Mouse (Mus musculus): ENCODE results near the gene Commd3. TPM values are rescaled to one million over a fixed set of nuclear protein-coding genes. Genes with fewer than 3 reads are reported as not detected.
A peak's percentile ranks its signal among the peaks of the same experiment; 100 is the strongest.

The Commd3 gene
- polyA plus RNA-seq, 1 experiment from 2014 or later, result 82.0 TPM

GRCm38 (mm10) chr2:18698663-18699385 lies 26.6 kb downstream of the Commd3 start:
- under 1% methylated on average over 56 of the region's 56 CpGs for WGBS
- Histone ChIP-seq H3K27me3 (ENCODE audit: low read depth, poor library complexity, severe bottlenecking) (peaks cover 96% of the 10 kb centered on the region), H3K4me3 (peak overlapping the region; percentile 16; the same call in 1 of the 2 replicates)

GRCm38 (mm10) chr2:18699401-18699990 lies 27.3 kb downstream of the Commd3 start:
- under 1% methylated on average over 11 of the region's 11 CpGs for whole genome bisulfite sequencing
- Histone ChIP-seq H3K36me3 (no peaks in the 10 kb centered on the region), H3K27ac (replicated peaks) (no peak overlapping the region), H3K27me3 (ENCODE audit: low read depth, poor library complexity, severe bottlenecking) (peaks cover 98% of the 10 kb centered on the region), H3K4me1 (peaks cover 14% of the 10 kb centered on the region), H3K9me3 (replicated peaks) (no peaks in the 10 kb centered on the region), H3K4me3 (no peak overlapping the region)
- DNase-seq (ENCODE audit: low spot score), result peak; percentile 40

More at GRCm38 (mm10) chr2:18698663-18699385, 26.6 kb downstream of the Commd3 start:
- Histone ChIP-seq H3K4me1 (peaks cover 20% of the 10 kb centered on the region), H3K36me3 (no peaks in the 10 kb centered on the region), H3K27ac (replicated peaks) (no peak overlapping the region), H3K9me3 (replicated peaks) (no peaks in the 10 kb centered on the region)
- peak; percentile 69 for DNase-seq (ENCODE audit: low spot score)

- Histone ChIP-seq H3K4me1 (no peaks in the 10 kb centered on the region), H3K36me3 (no peaks in the 10 kb centered on the region), H3K27ac (replicated peaks) (no peak overlapping the region), H3K4me3 (no peak overlapping the region), H3K9me3 (replicated peaks) (no peaks in the 10 kb centered on the region), H3K27me3 (ENCODE audit: low read depth, poor library complexity, severe bottlenecking) (peaks cover 5% of the 10 kb centered on the region)
- no peak for DNase-seq (ENCODE audit: low spot score)
- 83% methylated on average over 3 of the region's 3 CpGs for WGBS
Observed at GRCm38 (mm10) chr2:18710356-18710755, 38.2 kb downstream of the Commd3 start.

- 77% methylated on average over 2 of the region's 2 CpGs for WGBS
- Histone ChIP-seq H3K9me3 (replicated peaks) (no peaks in the 10 kb centered on the region), H3K4me3 (no peak overlapping the region), H3K27ac (replicated peaks) (no peak overlapping the region), H3K36me3 (no peaks in the 10 kb centered on the region), H3K27me3 (ENCODE audit: low read depth, poor library complexity, severe bottlenecking) (no peaks in the 10 kb centered on the region), H3K4me1 (no peaks in the 10 kb centered on the region)
- no peak for DNase-seq (ENCODE audit: low spot score)
Observed at GRCm38 (mm10) chr2:18713071-18713470, 40.9 kb downstream of the Commd3 start.

- no peaks in the 10 kb centered on the region for H3K36me3 ChIP-seq
- H3K9me3 ChIP-seq (replicated peaks), result no peaks in the 10 kb centered on the region
- H3K27me3 ChIP-seq (ENCODE audit: low read depth, poor library complexity, severe bottlenecking), result no peaks in the 10 kb centered on the region
- H3K4me3 ChIP-seq, result no peak overlapping the region
- no peaks in the 10 kb centered on the region for H3K4me1 ChIP-seq
- no peak overlapping the region for H3K27ac ChIP-seq (replicated peaks)
- WGBS, result 80% methylated on average over 3 of the region's 3 CpGs
- DNase-seq (ENCODE audit: low spot score), result no peak
Observed at GRCm38 (mm10) chr2:18714337-18714736, 42.2 kb downstream of the Commd3 start.

- Histone ChIP-seq H3K4me3 (no peak overlapping the region), H3K36me3 (no peaks in the 10 kb centered on the region), H3K27me3 (ENCODE audit: low read depth, poor library complexity, severe bottlenecking) (no peaks in the 10 kb centered on the region), H3K27ac (replicated peaks) (no peak overlapping the region), H3K4me1 (no peaks in the 10 kb centered on the region), H3K9me3 (replicated peaks) (no peaks in the 10 kb centered on the region)
- no peak for DNase-seq (ENCODE audit: low spot score)
- 87% methylated on average over 4 of the region's 4 CpGs for WGBS
Observed at GRCm38 (mm10) chr2:18718521-18718920, 46.3 kb downstream of the Commd3 start.

- H3K27me3 ChIP-seq (ENCODE audit: low read depth, poor library complexity, severe bottlenecking), result no peaks in the 10 kb centered on the region
- H3K27ac ChIP-seq (replicated peaks), result no peak overlapping the region
- H3K9me3 ChIP-seq (replicated peaks), result no peaks in the 10 kb centered on the region
- WGBS, result 64% methylated on average over 3 of the region's 3 CpGs
- no peak overlapping the region for H3K4me3 ChIP-seq
- DNase-seq (ENCODE audit: low spot score), result no peak
- H3K4me1 ChIP-seq, result no peaks in the 10 kb centered on the region
- H3K36me3 ChIP-seq, result no peaks in the 10 kb centered on the region
Observed at GRCm38 (mm10) chr2:18722208-18722830, 50.1 kb downstream of the Commd3 start.

- 80% methylated on average over 1 of the region's 1 CpGs for WGBS
- Histone ChIP-seq H3K4me1 (no peaks in the 10 kb centered on the region), H3K4me3 (no peak overlapping the region), H3K27ac (replicated peaks) (no peak overlapping the region), H3K36me3 (no peaks in the 10 kb centered on the region), H3K27me3 (ENCODE audit: low read depth, poor library complexity, severe bottlenecking) (peaks cover 3% of the 10 kb centered on the region; the same call in 1 of the 2 replicates), H3K9me3 (replicated peaks) (no peaks in the 10 kb centered on the region)
- DNase-seq (ENCODE audit: low spot score), result no peak
Observed at GRCm38 (mm10) chr2:18724462-18724861, 52.3 kb downstream of the Commd3 start.

Other genes with a start within 250 kb of the Commd3 start
- 25.5 and 26.6 TPM in 2 replicates for gene Bmi1, start 4.6 kb downstream of the Commd3 start, polyA plus RNA-seq (2016; fragmentation: Nextera tagmentation; extraction: Ambion mirVana)
- gene Spag6, start 21.6 kb downstream of the Commd3 start, polyA plus RNA-seq (2016; fragmentation: Nextera tagmentation; extraction: Ambion mirVana), result 0.10 and 0.51 TPM in 2 replicates

Data from midbrain, embryonic 10.5 days (tissue).